Mouse (Mus musculus) urinary bladder, postnatal 0 days (tissue): ENCODE measurements around the gene Tsen15. TPM values are rescaled to one million over a fixed set of nuclear protein-coding genes. Genes with fewer than 3 reads are reported as not detected.

Experiments
- polyA plus RNA-seq: library from polyadenylated mRNA; unstranded; fragments of >200 nt; fragmentation: Nextera tagmentation; extraction: Ambion mirVana; gene quantifications from 2 replicates; pipeline ENCODE4 v1.2.1, GENCODE M21; 2015

The Tsen15 gene
- 28.5 and 29.2 TPM in 2 replicates for polyA plus RNA-seq

DNA sequence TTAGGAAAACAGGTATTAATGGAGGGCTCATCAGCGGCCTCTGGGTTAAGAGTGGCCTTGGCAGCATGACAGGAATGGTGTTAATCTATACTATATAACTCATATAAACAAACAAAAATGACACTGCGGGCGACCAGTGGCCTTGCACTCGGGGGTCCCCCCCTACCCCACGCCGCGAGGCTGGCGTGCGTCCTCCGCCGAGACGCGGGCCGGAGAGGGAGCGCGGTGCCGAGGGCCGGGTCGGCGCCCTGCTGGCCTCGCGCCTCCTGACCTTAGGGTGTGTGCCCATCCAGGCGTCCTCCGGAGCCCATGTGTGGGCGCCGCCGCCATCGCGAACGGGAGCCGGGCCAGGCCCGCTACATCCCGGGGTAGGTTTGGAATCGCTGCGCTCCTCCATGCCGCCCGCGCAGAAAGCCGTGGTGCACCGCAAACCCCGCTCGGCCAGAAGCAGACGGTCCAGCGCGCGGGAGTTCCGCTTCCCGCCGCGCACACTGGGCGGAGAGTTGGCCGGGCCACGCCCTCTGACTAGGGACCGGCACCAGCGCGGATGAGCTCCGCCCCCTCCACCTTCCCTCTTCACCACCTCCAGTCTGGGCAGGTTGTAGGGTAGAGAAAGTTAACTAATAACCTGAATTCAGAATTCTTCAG is at the start of gene Tsen15:
Tsen15 (minus strand) TSS at position 501 of the 648 bp plus-strand sequence.

GRCm38 (mm10) chr1:152399790-152400555 is 13.5 kb upstream of the Tsen15 start, which contains the start of gene Colgalt2:
Gene Colgalt2 (plus strand): TSS chr1:152399830.

Other genes starting within 250 kb of the Tsen15 start
- 0.07 and 0.08 TPM in 2 replicates for gene Colgalt2, start 13.1 kb upstream of the Tsen15 start, polyA plus RNA-seq